Mouse (Mus musculus) hindbrain, postnatal 0 days (tissue): ENCODE data around the gene Pitpnm2. TPM values are rescaled to one million over a fixed set of nuclear protein-coding genes. Genes with fewer than 3 reads are reported as not detected.
A peak's percentile ranks its signal among the peaks of the same experiment; 100 is the strongest.

Experiments
- ATAC-seq: fragments of 200-750 bp; cut with Nextera tagmentation; 2 replicates; pipeline ENCODE4 v1.8.0; 2017; ENCODE audit warnings: mild to moderate bottlenecking, moderate TSS enrichment, moderate library complexity
- DNase-seq: peaks from one replicate; pipeline ENCODE4 v3.0.0-alpha.2; 2015; ENCODE audit warnings: low spot score
- H3K27ac ChIP-seq: fragments of 300-500 bp; sonication (generic); 2 replicates; pipeline ENCODE4 v1.5.1; 2014; ENCODE audit warnings: mild to moderate bottlenecking
- H3K27me3 ChIP-seq: fragments of 300-500 bp; sonication (generic); 2 replicates; pipeline ENCODE4 v1.6.1; 2014; ENCODE audit warnings: low read length, mixed read lengths; ENCODE audit not compliant: insufficient read depth
- H3K36me3 ChIP-seq: fragments of 300-500 bp; sonication (generic); 2 replicates; pipeline ENCODE4 v1.6.1; 2014; ENCODE audit warnings: low read length, mixed read lengths; ENCODE audit not compliant: insufficient read depth
- H3K4me1 ChIP-seq: fragments of 300-500 bp; sonication (generic); 2 replicates; pipeline ENCODE4 v1.6.1; 2014; ENCODE audit warnings: antibody characterized with exemption, low read length, mixed read lengths; ENCODE audit not compliant: insufficient read depth
- H3K4me2 ChIP-seq: fragments of 300-500 bp; sonication (generic); 2 replicates; pipeline ENCODE4 v1.6.1; 2014; ENCODE audit warnings: low read depth, mild to moderate bottlenecking, low read length, moderate library complexity, mixed read lengths
- H3K4me3 ChIP-seq: fragments of 300-500 bp; sonication (generic); 2 replicates; pipeline ENCODE4 v1.5.1; 2014; ENCODE audit warnings: low read length
- H3K9ac ChIP-seq: fragments of 300-500 bp; sonication (generic); replicated peaks from 2 replicates; pipeline ENCODE4 v1.6.1; 2014; ENCODE audit warnings: mild to moderate bottlenecking, low read length, moderate library complexity, mixed read lengths
- H3K9me3 ChIP-seq: fragments of 300-500 bp; sonication (generic); 2 replicates; pipeline ENCODE4 v1.6.1; 2016; ENCODE audit warnings: low read length, mixed read lengths
- CTCF ChIP-seq: IDR thresholded peaks from 2 replicates; pipeline ENCODE4 v1.5.1; 2016; ENCODE audit warnings: antibody characterized with exemption, control low read depth, low read depth
- WGBS: fragments of 180-500 bp; shearing (Covaris S2); extraction: QIAGEN DNeasy Blood & Tissue Kit; methylation state at CpG from one replicate; pipeline ENCODE4 v1.1.7; 2014; 5-methylcytosine and 5-hydroxymethylcytosine counted together
- polyA plus RNA-seq: library from polyadenylated mRNA; unstranded; fragments of >200 nt; fragmentation: Nextera tagmentation; extraction: Ambion mirVana; gene quantifications from 2 replicates; pipeline ENCODE4 v1.2.1, GENCODE M21; 2015
- total RNA-seq: library from RNA; depleted of rRNA; stranded (reverse); fragments of >200 nt; gene quantifications from 2 replicates; pipeline ENCODE4 v1.2.3, GENCODE M21; 2014

Gene Pitpnm2
- total and polyA plus RNA-seq, 2 experiments from 2014 or later = 7.6 to 43.9 TPM

GRCm38 (mm10) chr5:124232360-124233143, 17.0 kb downstream of the Pitpnm2 start:
- no peak for TF ChIP-seq CTCF
- Histone ChIP-seq H3K9me3 (no peaks in the 10 kb centered on the region), H3K36me3 (no peaks in the 10 kb centered on the region), H3K4me2 (no peak overlapping the region), H3K4me3 (no peak overlapping the region), H3K4me1 (peaks cover 13% of the 10 kb centered on the region; the same call in 1 of the 2 replicates), H3K9ac (no peak overlapping the region), H3K27me3 (no peaks in the 10 kb centered on the region), H3K27ac (no peak overlapping the region)
- ATAC-seq = no peak
- 64% methylated on average over 18 of the region's 18 CpGs for WGBS
- no peak for DNase-seq

- Histone ChIP-seq H3K36me3 (no peaks in the 10 kb centered on the region), H3K27me3 (no peaks in the 10 kb centered on the region), H3K4me2 (no peak overlapping the region), H3K9me3 (no peaks in the 10 kb centered on the region), H3K4me1 (peaks cover 13% of the 10 kb centered on the region; the same call in 1 of the 2 replicates), H3K4me3 (no peak overlapping the region), H3K27ac (no peak overlapping the region), H3K9ac (no peak overlapping the region)
- ATAC-seq = no peak
- DNase-seq = no peak
- TF ChIP-seq CTCF = no peak
- WGBS = 63% methylated on average over 9 of the region's 9 CpGs
Observed at GRCm38 (mm10) chr5:124230461-124230860, 19.1 kb downstream of the Pitpnm2 start.

- WGBS = 50% methylated on average over 6 of the region's 6 CpGs
- Histone ChIP-seq H3K4me2 (no peak overlapping the region), H3K4me3 (no peak overlapping the region), H3K9me3 (no peaks in the 10 kb centered on the region), H3K9ac (no peak overlapping the region), H3K36me3 (no peaks in the 10 kb centered on the region), H3K27me3 (no peaks in the 10 kb centered on the region), H3K27ac (no peak overlapping the region), H3K4me1 (peaks cover 9% of the 10 kb centered on the region)
- TF ChIP-seq CTCF = no peak
- no peak for ATAC-seq
- DNase-seq = no peak
Observed at GRCm38 (mm10) chr5:124227193-124227592, 22.4 kb downstream of the Pitpnm2 start.

- Histone ChIP-seq H3K4me1 (peaks cover 13% of the 10 kb centered on the region), H3K9ac (no peak overlapping the region), H3K4me3 (no peak overlapping the region), H3K9me3 (no peaks in the 10 kb centered on the region), H3K27me3 (no peaks in the 10 kb centered on the region), H3K4me2 (no peak overlapping the region), H3K27ac (no peak overlapping the region), H3K36me3 (no peaks in the 10 kb centered on the region)
- no peak for DNase-seq
- 90% methylated on average over 4 of the region's 4 CpGs for WGBS
- TF ChIP-seq CTCF = no peak
- no peak for ATAC-seq
Observed at GRCm38 (mm10) chr5:124226494-124226893, 23.1 kb downstream of the Pitpnm2 start.

- DNase-seq (no peak), ATAC-seq (no peak)
- Histone ChIP-seq H3K9ac (no peak overlapping the region), H3K27me3 (no peaks in the 10 kb centered on the region), H3K4me1 (peaks cover 13% of the 10 kb centered on the region), H3K4me2 (no peak overlapping the region), H3K27ac (no peak overlapping the region), H3K4me3 (no peak overlapping the region), H3K9me3 (no peaks in the 10 kb centered on the region), H3K36me3 (no peaks in the 10 kb centered on the region)
- WGBS = 91% methylated on average over 7 of the region's 7 CpGs
- TF ChIP-seq CTCF = no peak
Observed at GRCm38 (mm10) chr5:124225891-124226290, 23.7 kb downstream of the Pitpnm2 start.

- Histone ChIP-seq H3K36me3 (no peaks in the 10 kb centered on the region), H3K27me3 (no peaks in the 10 kb centered on the region), H3K4me3 (no peak overlapping the region), H3K9ac (no peak overlapping the region), H3K4me2 (no peak overlapping the region), H3K27ac (no peak overlapping the region), H3K4me1 (peaks cover 20% of the 10 kb centered on the region), H3K9me3 (no peaks in the 10 kb centered on the region)
- peak; percentile 44 for DNase-seq
- 46% methylated on average over 16 of the region's 16 CpGs for WGBS
- ATAC-seq = no peak
- TF ChIP-seq CTCF = no peak
Observed at GRCm38 (mm10) chr5:124224321-124225092, 25.1 kb downstream of the Pitpnm2 start.
